Mouse (Mus musculus) CH12.LX (cell line): ENCODE measurements around the gene Bdkrb2. TPM values are rescaled to one million over a fixed set of nuclear protein-coding genes. Genes with fewer than 3 reads are reported as not detected.

Source experiments
- DNase-seq: peaks from one replicate; pipeline ENCODE4 v3.0.0-alpha.2; 2013; ENCODE audit errors: extremely low read depth
- H3K27ac ChIP-seq: 2 replicates; pipeline ENCODE4 v1.5.1; 2012; ENCODE audit warnings: low read depth, mild to moderate bottlenecking, control low read depth, moderate library complexity; ENCODE audit not compliant: insufficient read depth
- H3K27me3 ChIP-seq: replicated peaks from 2 replicates; pipeline ENCODE3; 2012; ENCODE audit warnings: inconsistent platforms
- H3K36me3 ChIP-seq, 2 experiments: replicated peaks in 1 of 2; 2 replicates each; pipeline versions ENCODE3 to v1.6.1; 2012; ENCODE audit warnings: inconsistent platforms in 1 of 2, low read length in 1 of 2, mild to moderate bottlenecking in 1 of 2, mixed read lengths in 1 of 2, moderate library complexity in 1 of 2; ENCODE audit not compliant: control insufficient read depth in 1 of 2, insufficient read depth in 1 of 2
- H3K4me1 ChIP-seq, 2 experiments: 2 replicates each; pipeline ENCODE4 v1.6.1; 2012; ENCODE audit warnings: inconsistent platforms in 1 of 2, moderate library complexity in 1 of 2; ENCODE audit not compliant: insufficient read depth in 2 of 2, control insufficient read depth in 1 of 2
- H3K4me2 ChIP-seq: 2 replicates; pipeline ENCODE4 v1.6.1; 2012; ENCODE audit warnings: low read depth, mild to moderate bottlenecking, control low read depth; ENCODE audit not compliant: poor library complexity, insufficient read depth, severe bottlenecking
- H3K4me3 ChIP-seq, 3 experiments: fragments of 150-350 bp in 1 of 3; sonication (generic) in 1 of 3; replicated peaks in 1 of 3; 2 replicates each; pipeline versions ENCODE3 to v1.5.1; 2011 to 2012; ENCODE audit warnings: low read depth in 2 of 3, low read length in 2 of 3, mild to moderate bottlenecking in 2 of 3, moderate library complexity in 2 of 3, control low read depth in 1 of 3, improper control_type of control experiment in 1 of 3, inconsistent platforms in 1 of 3, mixed read lengths in 1 of 3; ENCODE audit not compliant: poor library complexity in 1 of 3
- H3K79me2 ChIP-seq: replicated peaks from 2 replicates; pipeline ENCODE4 v1.6.1; 2012; ENCODE audit warnings: mild to moderate bottlenecking, moderate library complexity; ENCODE audit not compliant: control insufficient read depth, poor library complexity, insufficient read depth, severe bottlenecking; ENCODE audit errors: extremely low read depth
- H3K9ac ChIP-seq: 2 replicates; pipeline ENCODE4 v1.6.1; 2012; ENCODE audit warnings: low read depth, mild to moderate bottlenecking, control low read depth, moderate library complexity; ENCODE audit not compliant: insufficient read depth
- H3K9me3 ChIP-seq: replicated peaks from 2 replicates; pipeline ENCODE3; 2012; ENCODE audit warnings: low read length, inconsistent platforms, mixed read lengths
- BHLHE40 ChIP-seq: IDR thresholded peaks from 2 replicates; pipeline ENCODE4 v1.6.1; 2011; ENCODE audit warnings: mild to moderate bottlenecking, low read depth, low read length, improper control_type of control experiment
- CHD2 ChIP-seq: IDR thresholded peaks from 2 replicates; pipeline ENCODE4 v1.6.1; 2011; ENCODE audit warnings: low read length, improper control_type of control experiment
- CTCF ChIP-seq, 2 experiments: IDR thresholded peaks in 1 of 2; conservative IDR thresholded peaks in 1 of 2; 2 replicates each; pipeline ENCODE4 v1.5.1; 2011 to 2012; ENCODE audit warnings: low read depth in 2 of 2, low read length in 2 of 2, improper control_type of control experiment in 1 of 2, inconsistent platforms in 1 of 2, mild to moderate bottlenecking in 1 of 2, moderate library complexity in 1 of 2
- E2F4 ChIP-seq: IDR thresholded peaks from 2 replicates; pipeline ENCODE4 v1.6.1; 2011; ENCODE audit warnings: low read depth, low read length, improper control_type of control experiment; ENCODE audit not compliant: insufficient replicate concordance
- ELF1 ChIP-seq: IDR thresholded peaks from 2 replicates; pipeline ENCODE4 v1.6.1; 2014; ENCODE audit warnings: low read depth, mild to moderate bottlenecking, inconsistent platforms, low read length, improper control_type of control experiment
- GABPA ChIP-seq: IDR thresholded peaks from 2 replicates; pipeline ENCODE4 v1.6.1; 2012; ENCODE audit warnings: low read depth, low read length, improper control_type of control experiment, inconsistent platforms; ENCODE audit not compliant: insufficient replicate concordance
- MAX ChIP-seq: IDR thresholded peaks from 2 replicates; pipeline ENCODE4 v1.6.1; 2011; ENCODE audit warnings: low read length, improper control_type of control experiment
- MXI1 ChIP-seq: IDR thresholded peaks from 2 replicates; pipeline ENCODE4 v1.6.1; 2011; ENCODE audit warnings: mild to moderate bottlenecking, low read depth, low read length, improper control_type of control experiment
- MYC ChIP-seq: IDR thresholded peaks from 2 replicates; pipeline ENCODE4 v1.6.1; 2011; ENCODE audit warnings: low read depth, mild to moderate bottlenecking, improper control_type of control experiment, low read length
- NELFE ChIP-seq: IDR thresholded peaks from 2 replicates; pipeline ENCODE4 v1.6.1; 2011; ENCODE audit warnings: low read depth, low read length, improper control_type of control experiment
- NRF1 ChIP-seq: IDR thresholded peaks from 2 replicates; pipeline ENCODE4 v1.6.1; 2014; ENCODE audit warnings: low read depth, mild to moderate bottlenecking, inconsistent platforms, low read length, improper control_type of control experiment, moderate library complexity
- PAX5 ChIP-seq: IDR thresholded peaks from 2 replicates; pipeline ENCODE4 v1.6.1; 2012; ENCODE audit warnings: low read length, inconsistent platforms, mixed read lengths
- POLR2A ChIP-seq: IDR thresholded peaks from 2 replicates; pipeline ENCODE4 v1.6.1; 2011; ENCODE audit warnings: low read depth, mild to moderate bottlenecking, improper control_type of control experiment, low read length
- POLR2AphosphoS2 ChIP-seq: IDR thresholded peaks from 2 replicates; pipeline ENCODE4 v1.6.1; 2011; ENCODE audit warnings: low read depth, low read length, improper control_type of control experiment
- RAD21 ChIP-seq: IDR thresholded peaks from 2 replicates; pipeline ENCODE4 v1.6.1; 2011; ENCODE audit warnings: low read depth, mild to moderate bottlenecking, low read length, improper control_type of control experiment, moderate library complexity
- RCOR1 ChIP-seq: conservative IDR thresholded peaks from 2 replicates; pipeline ENCODE4 v1.6.1; 2012; ENCODE audit warnings: low read depth, mild to moderate bottlenecking, inconsistent platforms, low read length, improper control_type of control experiment
- SIN3A ChIP-seq: IDR thresholded peaks from 2 replicates; pipeline ENCODE4 v1.6.1; 2012; ENCODE audit warnings: low read length, improper control_type of control experiment, inconsistent platforms
- SMC3 ChIP-seq: IDR thresholded peaks from 2 replicates; pipeline ENCODE4 v1.6.1; 2011; ENCODE audit warnings: low read depth, low read length, improper control_type of control experiment
- UBTF ChIP-seq: IDR thresholded peaks from 2 replicates; pipeline ENCODE4 v1.6.1; 2012; ENCODE audit warnings: low read depth, mild to moderate bottlenecking, inconsistent platforms, low read length, improper control_type of control experiment, moderate library complexity
- USF1 ChIP-seq: IDR thresholded peaks from 2 replicates; pipeline ENCODE4 v1.6.1; 2014; ENCODE audit warnings: low read depth, mild to moderate bottlenecking, inconsistent platforms, low read length, improper control_type of control experiment
- ZC3H11A ChIP-seq: IDR thresholded peaks from 2 replicates; pipeline ENCODE4 v1.6.1; 2012; ENCODE audit warnings: low read depth, mild to moderate bottlenecking, inconsistent platforms, low read length, improper control_type of control experiment
- ZKSCAN1 ChIP-seq: IDR thresholded peaks from 2 replicates; pipeline ENCODE4 v1.6.1; 2012; ENCODE audit warnings: low read depth, inconsistent platforms, low read length, improper control_type of control experiment, borderline replicate concordance
- ZMIZ1 ChIP-seq: IDR thresholded peaks from 2 replicates; pipeline ENCODE4 v1.6.1; 2012; ENCODE audit warnings: low read depth, mild to moderate bottlenecking, inconsistent platforms, low read length, improper control_type of control experiment
- dilution Hi-C: fragments of 300-500 bp; cut with MboI; formaldehyde crosslinking; loops from 2 replicates; pipeline ENCODE4 v1.14.3; 2020; ENCODE audit warnings: low sequenced_read_pairs; ENCODE audit not compliant: extremely low pct_unique_long_range_greater_than_20kb, extremely low pct_ligation_motif_present
- in situ Hi-C: fragments of 300-500 bp; cut with MboI; formaldehyde crosslinking; loops from 3 replicates; pipeline ENCODE4 v1.14.3; 2019; ENCODE audit warnings: low sequenced_read_pairs, low pct_ligation_motif_present, low pct_unique_long_range_greater_than_20kb, mixed read lengths
- polyA plus RNA-seq: library from polyadenylated mRNA; unstranded; fragments of >175 nt; gene quantifications from 2 replicates; pipeline ENCODE4 v1.2.1, GENCODE M21; 2012; ENCODE audit warnings: low read depth; ENCODE audit not compliant: insufficient read length
- total RNA-seq, 2 experiments: library from RNA; depleted of rRNA; stranded (reverse); fragments of 300-350 nt in 1 of 2; fragments of >200 nt in 1 of 2; gene quantifications; 2 replicates each; pipeline ENCODE4 v1.2.3; 2012 to 2014

Gene Bdkrb2
- total RNA-seq (2012; rRNA removed) (not detected in 2 replicates), total RNA-seq (2014; rRNA removed) (not detected in 2 replicates), polyA plus RNA-seq (0.06 TPM in 1 of 2 replicates, not detected in the other)

GRCm38 (mm10) chr12:105562936-105563680 lies at the start of gene Bdkrb2:
TSS of gene Bdkrb2 (plus strand) at chr12:105563226.
- Histone ChIP-seq H3K9me3 (peaks cover 9% of the 10 kb centered on the region), H3K36me3 (no peaks in the 10 kb centered on the region), H3K27me3 (peaks cover 59% of the 10 kb centered on the region), H3K27ac (no peak within 1 kb of the TSS), H3K9ac (no peak within 1 kb of the TSS), H3K4me1 (peaks cover 0 to 17% of the 10 kb centered on the region in 2 experiments; a peak in 2 of 4 replicates), H3K4me2 (no peak within 1 kb of the TSS), H3K4me3 (no peak within 1 kb of the TSS), H3K79me2 (no peaks in the 10 kb centered on the region)
- in situ Hi-C loops (no loop called here), dilution Hi-C loops (no loop called here)
- DNase-seq: no peak
- TF ChIP-seq NELFE (no peak), PAX5 (no peak), ZMIZ1 (no peak), BHLHE40 (no peak), CTCF (conservative IDR thresholded peaks at IDR 0.05 in 1 of 2, IDR thresholded peaks at IDR 0.05 in 1 of 2; ENCODE audit: low read depth in 2 of 2, low read length in 2 of 2) (no peak), SIN3A (no peak), MYC (no peak), ZC3H11A (no peak), USF1 (no peak), ZKSCAN1 (no peak), MAX (no peak), NRF1 (no peak)

- no peaks in the 10 kb centered on the region for H3K79me2 ChIP-seq
These were observed 48.9 kb upstream of the Bdkrb2 start for GRCm38 (mm10) chr12:105514111-105514510.

More at GRCm38 (mm10) chr12:105514111-105514510, 48.9 kb upstream of the Bdkrb2 start:
- Histone ChIP-seq H3K27ac (no peak overlapping the region), H3K27me3 (no peaks in the 10 kb centered on the region), H3K9me3 (no peaks in the 10 kb centered on the region), H3K4me2 (no peak overlapping the region), H3K4me1 (peaks cover 0 to 50% of the 10 kb centered on the region in 2 experiments; a peak in 2 of 4 replicates), H3K36me3 (no peaks in the 10 kb centered on the region), H3K4me3 (no peak overlapping the region), H3K9ac (no peak overlapping the region)
- in situ Hi-C loops (no loop called here), dilution Hi-C loops (no loop called here)
- no peak for DNase-seq
- TF ChIP-seq POLR2A (no peak), RCOR1 (no peak), CTCF (conservative IDR thresholded peaks at IDR 0.05 in 1 of 2, IDR thresholded peaks at IDR 0.05 in 1 of 2; ENCODE audit: low read depth in 2 of 2, low read length in 2 of 2) (no peak), POLR2AphosphoS2 (no peak), CHD2 (no peak), ZMIZ1 (no peak), NRF1 (no peak), UBTF (no peak), ZC3H11A (no peak), SMC3 (no peak), MAX (no peak), ELF1 (no peak), E2F4 (no peak), BHLHE40 (no peak), MXI1 (no peak), GABPA (no peak), RAD21 (no peak)
